Mouse (Mus musculus): Measurements from ENCODE around the gene Ebf1. TPM values are rescaled to one million over a fixed set of nuclear protein-coding genes. Genes with fewer than 3 reads are reported as not detected.

The Ebf1 gene
- polyA plus RNA-seq, 1 experiment from 2014 or later, result 54.5 TPM

GRCm38 (mm10) chr11:44709073-44709618, 92.0 kb downstream of the Ebf1 start:
- Histone ChIP-seq H3K27me3 (replicated peaks; ENCODE audit: control insufficient read depth, insufficient read depth, low read length) (no peaks in the 10 kb centered on the region), H3K36me3 (ENCODE audit: control insufficient read depth, insufficient read depth, low read length) (no peaks in the 10 kb centered on the region), H3K4me1 (ENCODE audit: control insufficient read depth, insufficient read depth, low read length) (peaks cover 16% of the 10 kb centered on the region), H3K4me2 (ENCODE audit: low read depth, low read length) (no peak overlapping the region), H3K27ac (replicated peaks; ENCODE audit: low read depth, low read length) (no peak overlapping the region), H3K9me3 (ENCODE audit: control insufficient read depth, low read length) (no peaks in the 10 kb centered on the region), H3K9ac (ENCODE audit: low read depth, low read length) (no peak overlapping the region), H3K4me3 (ENCODE audit: low read depth, low read length) (no peak overlapping the region)
- DNase-seq (ENCODE audit: low spot score), result no peak
- no peak for ATAC-seq (ENCODE audit: low read depth)

GRCm38 (mm10) chr11:44709869-44710460, 92.8 kb downstream of the Ebf1 start:
- Histone ChIP-seq H3K9ac (ENCODE audit: low read depth, low read length) (no peak overlapping the region), H3K27me3 (replicated peaks; ENCODE audit: control insufficient read depth, insufficient read depth, low read length) (no peaks in the 10 kb centered on the region), H3K36me3 (ENCODE audit: control insufficient read depth, insufficient read depth, low read length) (no peaks in the 10 kb centered on the region), H3K9me3 (ENCODE audit: control insufficient read depth, low read length) (no peaks in the 10 kb centered on the region), H3K4me2 (ENCODE audit: low read depth, low read length) (no peak overlapping the region), H3K4me3 (ENCODE audit: low read depth, low read length) (no peak overlapping the region), H3K4me1 (ENCODE audit: control insufficient read depth, insufficient read depth, low read length) (peaks cover 21% of the 10 kb centered on the region), H3K27ac (replicated peaks; ENCODE audit: low read depth, low read length) (no peak overlapping the region; the same call in 1 of the 2 replicates)
- 58% methylated on average over 6 of the region's 6 CpGs for WGBS
- ATAC-seq (ENCODE audit: low read depth) (no peak), DNase-seq (ENCODE audit: low spot score) (no peak)

GRCm38 (mm10) chr11:44710861-44711260, 93.7 kb downstream of the Ebf1 start:
- Histone ChIP-seq H3K4me3 (ENCODE audit: low read depth, low read length) (no peak overlapping the region), H3K27ac (replicated peaks; ENCODE audit: low read depth, low read length) (no peak overlapping the region), H3K9me3 (ENCODE audit: control insufficient read depth, low read length) (no peaks in the 10 kb centered on the region), H3K36me3 (ENCODE audit: control insufficient read depth, insufficient read depth, low read length) (no peaks in the 10 kb centered on the region), H3K4me1 (ENCODE audit: control insufficient read depth, insufficient read depth, low read length) (peaks cover 21% of the 10 kb centered on the region), H3K9ac (ENCODE audit: low read depth, low read length) (no peak overlapping the region), H3K27me3 (replicated peaks; ENCODE audit: control insufficient read depth, insufficient read depth, low read length) (no peaks in the 10 kb centered on the region), H3K4me2 (ENCODE audit: low read depth, low read length) (no peak overlapping the region)
- DNase-seq (ENCODE audit: low spot score) (no peak), ATAC-seq (ENCODE audit: low read depth) (no peak)

GRCm38 (mm10) chr11:44714188-44714587, 97.1 kb downstream of the Ebf1 start:
- ATAC-seq (ENCODE audit: low read depth) (no peak), DNase-seq (ENCODE audit: low spot score) (no peak)
- Histone ChIP-seq H3K4me2 (ENCODE audit: low read depth, low read length) (no peak overlapping the region), H3K4me3 (ENCODE audit: low read depth, low read length) (no peak overlapping the region), H3K9ac (ENCODE audit: low read depth, low read length) (no peak overlapping the region), H3K27ac (replicated peaks; ENCODE audit: low read depth, low read length) (no peak overlapping the region), H3K9me3 (ENCODE audit: control insufficient read depth, low read length) (no peaks in the 10 kb centered on the region), H3K4me1 (ENCODE audit: control insufficient read depth, insufficient read depth, low read length) (peaks cover 11% of the 10 kb centered on the region; the same call in 1 of the 2 replicates), H3K36me3 (ENCODE audit: control insufficient read depth, insufficient read depth, low read length) (no peaks in the 10 kb centered on the region), H3K27me3 (replicated peaks; ENCODE audit: control insufficient read depth, insufficient read depth, low read length) (no peaks in the 10 kb centered on the region)
- WGBS, result 86% methylated on average over 5 of the region's 5 CpGs

GRCm38 (mm10) chr11:44715776-44716175, 98.7 kb downstream of the Ebf1 start:
- no peak for ATAC-seq (ENCODE audit: low read depth)
- H3K9ac ChIP-seq (ENCODE audit: low read depth, low read length), result no peak overlapping the region
- H3K4me1 ChIP-seq (ENCODE audit: control insufficient read depth, insufficient read depth, low read length), result peaks cover 11% of the 10 kb centered on the region; the same call in 1 of the 2 replicates
- no peak for DNase-seq (ENCODE audit: low spot score)
- WGBS, result 56% methylated on average over 4 of the region's 4 CpGs
- H3K27ac ChIP-seq (replicated peaks; ENCODE audit: low read depth, low read length), result no peak overlapping the region
- H3K4me2 ChIP-seq (ENCODE audit: low read depth, low read length), result no peak overlapping the region
- H3K36me3 ChIP-seq (ENCODE audit: control insufficient read depth, insufficient read depth, low read length), result no peaks in the 10 kb centered on the region
- no peak overlapping the region for H3K4me3 ChIP-seq (ENCODE audit: low read depth, low read length)
- H3K9me3 ChIP-seq (ENCODE audit: control insufficient read depth, low read length), result no peaks in the 10 kb centered on the region
- H3K27me3 ChIP-seq (replicated peaks; ENCODE audit: control insufficient read depth, insufficient read depth, low read length), result no peaks in the 10 kb centered on the region

- DNase-seq (ENCODE audit: low spot score) (no peak), ATAC-seq (ENCODE audit: low read depth) (no peak)
- Histone ChIP-seq H3K27me3 (replicated peaks; ENCODE audit: control insufficient read depth, insufficient read depth, low read length) (no peaks in the 10 kb centered on the region), H3K9ac (ENCODE audit: low read depth, low read length) (no peak overlapping the region), H3K4me1 (ENCODE audit: control insufficient read depth, insufficient read depth, low read length) (peaks cover 11% of the 10 kb centered on the region; the same call in 1 of the 2 replicates), H3K4me3 (ENCODE audit: low read depth, low read length) (no peak overlapping the region), H3K36me3 (ENCODE audit: control insufficient read depth, insufficient read depth, low read length) (no peaks in the 10 kb centered on the region), H3K4me2 (ENCODE audit: low read depth, low read length) (no peak overlapping the region), H3K27ac (replicated peaks; ENCODE audit: low read depth, low read length) (no peak overlapping the region), H3K9me3 (ENCODE audit: control insufficient read depth, low read length) (no peaks in the 10 kb centered on the region)
- WGBS, result 58% methylated on average over 6 of the region's 6 CpGs
Measured at GRCm38 (mm10) chr11:44716928-44717327, 99.8 kb downstream of the Ebf1 start.

GRCm38 (mm10) chr11:44717636-44718035, 100.5 kb downstream of the Ebf1 start:
- Histone ChIP-seq H3K36me3 (ENCODE audit: control insufficient read depth, insufficient read depth, low read length) (no peaks in the 10 kb centered on the region), H3K9me3 (ENCODE audit: control insufficient read depth, low read length) (no peaks in the 10 kb centered on the region), H3K4me1 (ENCODE audit: control insufficient read depth, insufficient read depth, low read length) (peaks cover 11% of the 10 kb centered on the region; the same call in 1 of the 2 replicates), H3K4me2 (ENCODE audit: low read depth, low read length) (no peak overlapping the region), H3K9ac (ENCODE audit: low read depth, low read length) (no peak overlapping the region), H3K27me3 (replicated peaks; ENCODE audit: control insufficient read depth, insufficient read depth, low read length) (no peaks in the 10 kb centered on the region), H3K27ac (replicated peaks; ENCODE audit: low read depth, low read length) (no peak overlapping the region), H3K4me3 (ENCODE audit: low read depth, low read length) (no peak overlapping the region)
- no peak for ATAC-seq (ENCODE audit: low read depth)
- WGBS, result 65% methylated on average over 7 of the region's 7 CpGs
- no peak for DNase-seq (ENCODE audit: low spot score)

- Histone ChIP-seq H3K9ac (ENCODE audit: low read depth, low read length) (no peak overlapping the region), H3K27me3 (replicated peaks; ENCODE audit: control insufficient read depth, insufficient read depth, low read length) (no peaks in the 10 kb centered on the region), H3K4me3 (ENCODE audit: low read depth, low read length) (no peak overlapping the region), H3K9me3 (ENCODE audit: control insufficient read depth, low read length) (no peaks in the 10 kb centered on the region), H3K4me1 (ENCODE audit: control insufficient read depth, insufficient read depth, low read length) (no peaks in the 10 kb centered on the region), H3K36me3 (ENCODE audit: control insufficient read depth, insufficient read depth, low read length) (no peaks in the 10 kb centered on the region), H3K4me2 (ENCODE audit: low read depth, low read length) (no peak overlapping the region), H3K27ac (replicated peaks; ENCODE audit: low read depth, low read length) (no peak overlapping the region)
- DNase-seq (ENCODE audit: low spot score) (no peak), ATAC-seq (ENCODE audit: low read depth) (no peak)
- WGBS, result 94% methylated on average over 4 of the region's 4 CpGs
Measured at GRCm38 (mm10) chr11:44721976-44722375, 104.9 kb downstream of the Ebf1 start.

GRCm38 (mm10) chr11:44723950-44724502, 106.9 kb downstream of the Ebf1 start:
- Histone ChIP-seq H3K4me2 (ENCODE audit: low read depth, low read length) (no peak overlapping the region), H3K4me3 (ENCODE audit: low read depth, low read length) (no peak overlapping the region), H3K36me3 (ENCODE audit: control insufficient read depth, insufficient read depth, low read length) (no peaks in the 10 kb centered on the region), H3K9ac (ENCODE audit: low read depth, low read length) (no peak overlapping the region), H3K27me3 (replicated peaks; ENCODE audit: control insufficient read depth, insufficient read depth, low read length) (no peaks in the 10 kb centered on the region), H3K9me3 (ENCODE audit: control insufficient read depth, low read length) (no peaks in the 10 kb centered on the region), H3K27ac (replicated peaks; ENCODE audit: low read depth, low read length) (no peak overlapping the region), H3K4me1 (ENCODE audit: control insufficient read depth, insufficient read depth, low read length) (peaks cover 5% of the 10 kb centered on the region; the same call in 1 of the 2 replicates)
- ATAC-seq (ENCODE audit: low read depth) (peak; percentile 57; the same call in 1 of the 2 replicates), DNase-seq (ENCODE audit: low spot score) (peak; percentile 62)
- 77% methylated on average over 6 of the region's 6 CpGs for WGBS
